Mouse (Mus musculus) heart, postnatal 14 days (tissue): Measurements from ENCODE around the gene Cdc42se2. TPM values are rescaled to one million over a fixed set of nuclear protein-coding genes. Genes with fewer than 3 reads are reported as not detected.
A peak's percentile ranks its signal among the peaks of the same experiment; 100 is the strongest.

Experiments
- DNase-seq, 2 experiments: peaks; one replicate each; pipeline ENCODE4 v3.0.0; 2021 to 2022
- intact Hi-C: fragments of 180-260 bp; cut with DNase I; formaldehyde crosslinking; loops from one replicate; pipeline ENCODE4 v1.15.1; 2025
- total RNA-seq, 2 experiments: library from RNA; stranded (reverse); gene quantifications; 2 replicates each; pipeline ENCODE4 v1.2.3; 2021

Gene Cdc42se2
- total RNA-seq, 2 experiments from 2014 or later, result 28.8 to 28.9 TPM

DNA sequence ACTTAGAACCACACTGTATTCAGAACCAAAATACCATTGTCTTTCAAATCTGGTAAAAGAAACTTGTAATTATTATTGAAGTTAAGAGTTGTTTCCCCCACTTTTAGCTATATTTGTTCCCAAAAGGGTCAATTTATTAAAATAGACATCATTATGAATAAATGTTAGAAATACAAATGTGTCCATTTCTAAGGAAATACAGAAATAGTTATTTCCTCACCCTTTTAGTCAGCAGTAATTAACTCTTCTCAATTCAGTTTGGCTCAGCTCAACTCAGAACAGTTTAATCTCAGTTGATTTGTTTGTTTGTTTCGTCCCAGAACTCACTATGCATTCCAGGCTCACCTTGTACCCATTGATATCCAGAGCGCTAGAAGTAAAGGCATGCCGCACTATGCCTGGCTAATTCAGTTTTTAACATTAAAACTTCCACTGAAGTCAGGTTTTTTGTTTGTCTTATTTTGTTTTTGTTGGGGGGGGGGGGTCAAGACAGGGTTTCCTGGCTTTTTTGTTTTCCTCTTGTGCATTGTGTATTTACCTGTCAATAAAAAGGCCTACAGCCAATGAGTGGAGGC is 19.3 kb downstream of the Cdc42se2 start:
- DNase-seq, result no peak
- intact Hi-C loops, result no loop called here

DNA sequence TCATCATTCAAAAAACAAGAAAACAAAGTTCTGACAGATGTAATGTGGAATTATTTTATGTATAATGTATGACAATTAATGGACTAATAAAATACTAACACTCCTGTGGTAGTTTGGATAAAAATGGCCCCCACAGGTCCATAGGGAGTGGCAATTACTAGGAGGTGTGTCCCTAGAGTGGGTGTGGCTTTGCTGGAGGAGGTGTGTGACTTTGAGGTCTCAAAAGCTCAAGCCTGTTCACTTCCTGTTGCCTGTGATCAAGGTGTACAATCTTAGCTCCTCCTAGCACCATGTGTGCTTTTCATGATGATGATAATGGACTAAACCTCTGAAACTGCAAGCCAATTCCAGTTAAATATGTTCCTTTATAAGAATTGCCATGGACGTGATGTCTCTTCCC is 22.7 kb downstream of the Cdc42se2 start:
- intact Hi-C loops, result no loop called here
- no peak for DNase-seq

DNA sequence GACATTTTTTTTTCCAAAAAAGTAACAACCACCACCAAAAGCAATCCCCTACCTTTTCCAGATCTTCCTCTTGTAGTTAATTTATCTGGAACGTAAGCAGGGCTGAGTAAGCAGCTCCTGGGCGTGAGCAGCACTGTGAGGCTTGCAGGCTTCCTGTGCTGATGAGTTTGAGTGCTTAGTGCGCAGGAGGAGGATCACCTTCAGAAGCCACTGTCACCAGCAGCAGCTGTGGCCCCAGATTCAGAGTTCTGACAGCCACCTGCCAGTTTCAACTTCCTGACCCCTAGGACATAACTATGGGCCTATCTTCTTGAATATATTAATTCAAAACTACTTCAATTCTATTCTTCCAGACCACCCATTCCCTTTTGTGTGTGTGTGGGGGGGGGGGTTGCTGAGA is 23.4 kb downstream of the Cdc42se2 start:
- intact Hi-C loops, result no loop called here
- no peak for DNase-seq

DNA sequence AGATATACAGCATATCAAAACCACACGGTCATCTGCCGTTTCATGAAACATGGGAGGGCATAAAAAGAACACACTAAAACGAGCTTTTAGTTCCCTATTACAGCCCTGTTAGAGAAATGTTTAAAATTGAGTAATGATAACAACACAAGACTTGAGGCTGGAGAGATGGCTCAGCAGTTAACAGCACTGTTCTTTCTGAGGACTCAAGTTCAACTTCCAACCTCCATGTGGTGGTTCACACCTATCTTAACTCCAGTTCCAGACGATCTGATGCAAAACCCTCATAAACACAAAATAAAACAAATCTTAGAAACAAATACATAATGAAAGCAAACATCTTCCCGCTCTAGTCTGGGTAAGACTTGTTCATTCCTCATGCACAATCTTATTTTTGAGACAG is 24.7 kb downstream of the Cdc42se2 start:
- no peak for DNase-seq
- intact Hi-C loops, result no loop called here

DNA sequence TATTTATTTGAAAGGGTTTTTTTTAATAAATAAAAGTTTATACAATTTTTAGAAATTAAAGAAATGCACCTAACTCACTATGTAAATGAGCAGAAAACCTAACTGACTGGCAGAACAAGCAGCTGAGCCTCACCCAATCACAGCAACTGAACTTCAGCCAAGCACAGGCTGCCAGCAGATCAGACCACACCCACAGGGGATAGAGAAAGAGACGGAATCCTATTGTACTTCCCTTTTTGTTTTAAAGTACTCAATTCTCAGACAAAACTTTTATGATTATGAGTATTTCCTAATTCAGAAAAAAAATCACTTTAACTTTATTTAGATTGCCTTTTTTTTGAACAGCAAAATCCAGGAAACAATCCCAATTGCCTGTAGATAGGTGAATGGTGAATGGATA is 29.5 kb downstream of the Cdc42se2 start:
- intact Hi-C loops, result no loop called here
- peak; percentile 20 to 44 for DNase-seq

DNA sequence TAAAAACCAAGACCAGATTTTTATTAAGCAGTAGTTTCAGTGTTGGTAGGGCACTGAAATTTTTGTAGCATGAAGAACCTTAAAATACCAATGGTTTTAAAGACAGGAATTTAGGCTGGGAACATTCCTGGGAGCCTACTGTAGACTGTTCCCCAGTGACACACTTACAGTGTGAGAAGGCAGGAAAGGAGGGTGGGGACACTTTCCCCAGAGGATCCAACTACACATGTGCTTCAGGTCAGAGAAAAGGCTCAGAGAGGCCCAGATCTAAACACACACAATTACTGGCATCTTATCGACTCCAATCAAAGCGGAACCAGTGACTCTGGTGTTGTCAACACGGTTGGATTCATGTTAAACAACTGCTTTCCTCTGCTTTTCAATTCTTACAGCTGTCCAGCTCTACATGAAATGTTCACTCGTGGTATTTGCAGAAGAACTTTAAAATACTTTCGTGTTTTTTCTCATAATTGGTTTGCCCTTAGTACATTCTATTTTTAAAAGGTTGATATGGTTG is 32.3 kb downstream of the Cdc42se2 start:
- no peak for DNase-seq
- intact Hi-C loops, result no loop called here

DNA sequence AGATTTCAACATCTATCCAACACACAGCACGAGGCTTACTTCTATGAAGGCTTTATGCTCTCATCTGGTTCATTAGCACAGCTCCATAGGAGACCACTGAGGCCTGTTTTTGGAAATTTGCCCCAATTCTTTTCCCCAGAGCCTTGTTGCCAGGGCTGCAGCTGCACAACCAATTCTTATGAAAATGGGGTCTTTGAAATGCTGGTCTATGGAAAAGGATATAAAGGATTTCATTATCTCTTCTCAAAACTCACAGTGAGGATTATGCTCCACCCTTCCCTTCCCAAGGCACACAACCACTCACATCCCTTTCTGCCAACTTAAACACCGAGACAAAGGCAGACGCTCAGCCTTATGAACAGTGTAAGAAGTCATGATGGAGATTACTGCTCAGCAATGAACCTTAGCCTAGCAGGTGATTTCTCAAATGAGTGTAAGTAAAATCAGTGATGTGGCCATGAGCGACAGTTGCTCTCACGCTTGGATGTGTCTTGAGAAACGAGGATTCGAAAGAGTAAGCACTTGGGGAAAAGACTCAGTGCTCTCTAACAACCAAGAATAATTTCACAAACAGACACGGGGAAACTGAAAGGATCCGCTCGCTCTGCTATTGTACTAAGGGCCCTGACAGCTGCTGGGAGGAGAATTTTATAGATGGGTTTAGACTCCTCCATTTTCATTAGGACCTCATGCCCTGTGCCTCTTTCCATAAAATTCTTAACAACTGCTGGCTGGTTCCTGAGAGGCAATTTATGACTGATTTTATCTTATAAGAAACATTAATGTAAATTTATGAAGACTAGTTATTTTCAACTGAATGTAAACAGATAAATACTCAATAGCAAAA is 33.0 kb downstream of the Cdc42se2 start:
- no peak for DNase-seq
- intact Hi-C loops, result loop anchor here (5.0 kb wide), 1 partner anchor 33 kb away; the partner anchor contains the start of gene Cdc42se2

DNA sequence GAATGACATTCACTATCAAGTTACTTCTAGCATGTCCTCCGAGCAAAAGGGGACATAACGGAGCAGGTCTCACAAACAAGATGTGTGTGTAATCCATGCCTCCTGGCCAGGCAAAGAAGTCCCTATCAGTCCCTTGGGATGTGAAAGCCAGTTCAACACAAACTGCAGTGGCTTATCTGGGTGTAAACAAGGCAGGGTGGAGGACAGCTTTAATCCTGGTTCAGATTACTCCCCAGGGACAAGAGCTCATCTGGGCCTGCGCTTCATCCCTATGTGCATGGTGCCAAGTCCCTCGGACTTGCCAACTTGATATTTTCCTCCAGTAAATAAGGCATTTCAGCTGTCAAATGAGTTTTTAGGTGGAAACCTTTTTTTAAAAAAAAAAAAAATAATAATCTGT is 36.0 kb downstream of the Cdc42se2 start:
- intact Hi-C loops, result loop anchor here (5.0 kb wide), 1 partner anchor 36 kb away; the partner anchor contains the start of gene Cdc42se2
- peak; percentile 13 to 26 for DNase-seq

DNA sequence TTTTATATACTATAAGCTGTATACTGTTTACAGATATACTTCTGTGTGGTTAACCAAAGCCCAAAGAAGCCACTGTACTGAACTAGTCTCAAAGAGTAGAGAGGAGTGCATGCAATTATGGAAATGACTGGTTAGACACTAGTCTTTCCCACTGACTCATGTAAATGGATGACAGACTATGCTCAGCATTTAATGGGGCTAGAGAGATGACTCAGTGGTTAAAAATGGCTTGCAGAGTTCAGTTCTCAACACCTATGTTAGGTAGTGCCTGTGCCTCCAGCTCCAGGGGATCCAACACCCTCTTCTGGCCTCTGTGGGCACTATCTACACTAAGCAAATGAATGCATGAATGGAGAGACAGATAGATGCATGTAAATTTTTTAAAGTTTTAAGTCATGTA is 38.6 kb downstream of the Cdc42se2 start:
- intact Hi-C loops, result no loop called here
- no peak for DNase-seq

DNA sequence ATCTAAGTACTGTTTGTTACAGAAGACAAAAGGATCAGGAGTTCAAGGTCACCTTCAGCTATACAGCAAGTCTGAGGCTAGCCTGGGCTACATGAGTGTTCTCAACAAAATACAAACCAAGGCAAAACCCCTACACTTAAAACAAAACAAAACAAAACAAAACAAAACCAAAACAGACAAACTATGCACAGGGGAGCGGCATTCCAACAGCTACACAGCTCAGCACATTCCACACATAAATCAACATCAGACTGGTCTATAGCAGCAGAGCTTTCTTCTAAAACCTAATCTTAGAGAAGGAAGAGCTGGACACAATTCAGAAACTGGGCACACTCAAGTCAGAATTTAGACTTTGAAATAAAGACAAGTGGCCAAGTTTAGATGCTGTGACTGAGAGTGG is 43.2 kb downstream of the Cdc42se2 start:
- intact Hi-C loops, result no loop called here
- DNase-seq, result no peak

DNA sequence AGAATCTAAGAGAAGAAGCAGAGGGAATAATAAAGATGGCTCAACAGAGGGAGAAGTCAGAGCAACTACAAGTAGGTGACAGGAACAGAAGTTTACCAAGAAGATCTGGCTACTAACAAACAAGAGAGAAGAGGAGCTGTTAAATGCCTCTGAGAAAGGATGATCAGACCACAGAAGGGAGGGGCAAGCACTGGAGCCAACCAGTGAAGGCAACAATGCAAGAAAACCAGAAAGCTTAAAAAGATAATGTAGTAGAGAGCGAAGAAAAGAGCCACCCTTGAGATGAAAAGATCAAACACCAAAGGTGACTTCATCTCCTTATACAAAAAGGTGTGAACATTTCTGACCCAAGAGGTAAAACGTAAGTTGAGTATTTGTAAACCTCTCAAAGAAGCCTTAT is 46.1 kb downstream of the Cdc42se2 start:
- intact Hi-C loops, result no loop called here
- DNase-seq, result no peak

DNA sequence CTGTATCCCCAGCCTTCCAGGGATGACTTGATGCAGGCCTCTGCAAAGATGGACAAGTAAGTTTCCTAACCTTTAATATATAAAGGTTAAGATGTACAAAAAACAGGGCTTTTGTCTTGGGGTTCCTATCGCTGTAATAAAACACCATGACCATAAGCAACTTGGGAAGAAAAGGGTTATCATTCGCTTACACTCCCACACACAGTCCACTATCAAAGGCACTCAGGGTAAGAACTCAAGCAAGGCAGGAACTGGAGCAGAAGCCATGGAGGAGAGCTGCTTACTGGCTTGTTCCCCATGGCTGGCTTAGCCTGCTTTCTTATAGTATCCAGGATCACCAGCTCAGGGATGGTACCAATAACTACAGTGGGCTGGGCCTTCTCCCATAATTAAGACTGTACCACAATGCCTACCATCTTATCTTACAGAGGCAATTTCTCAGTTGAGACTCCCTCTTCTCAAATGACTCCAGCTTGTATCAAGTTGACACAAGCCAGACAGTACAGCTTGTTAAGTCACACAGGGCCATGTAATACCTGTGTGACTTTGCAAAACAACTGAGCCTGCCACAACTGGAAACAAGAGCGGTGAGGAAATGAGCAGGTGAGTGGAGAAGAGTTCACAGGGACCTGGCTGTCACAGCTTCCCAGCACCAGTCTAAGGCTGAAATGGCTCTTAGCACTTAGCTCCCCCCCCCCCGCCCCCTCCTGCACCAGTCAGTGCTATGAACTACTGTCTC is 48.3 kb downstream of the Cdc42se2 start:
- DNase-seq, result no peak
- intact Hi-C loops, result no loop called here

DNA sequence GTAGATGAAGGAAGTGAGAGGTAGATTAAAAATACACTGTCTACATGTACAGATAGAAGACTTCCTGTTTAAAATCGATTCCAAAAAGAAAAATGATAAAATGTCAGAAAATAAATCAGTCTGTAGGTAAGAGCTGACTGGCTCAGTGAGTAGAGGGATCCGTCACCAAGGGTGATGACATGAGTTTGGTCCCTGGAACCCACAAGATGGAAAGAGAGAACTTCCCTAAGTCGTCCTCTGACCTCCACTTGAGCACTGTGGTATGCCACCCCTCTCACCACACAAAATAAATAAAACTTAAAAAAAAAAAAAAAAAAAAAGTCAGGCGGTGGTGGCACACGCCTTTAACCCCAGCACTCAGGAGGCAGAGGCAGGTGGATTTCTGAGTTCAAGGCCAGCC is 50.6 kb downstream of the Cdc42se2 start:
- intact Hi-C loops, result no loop called here
- DNase-seq, result no peak

DNA sequence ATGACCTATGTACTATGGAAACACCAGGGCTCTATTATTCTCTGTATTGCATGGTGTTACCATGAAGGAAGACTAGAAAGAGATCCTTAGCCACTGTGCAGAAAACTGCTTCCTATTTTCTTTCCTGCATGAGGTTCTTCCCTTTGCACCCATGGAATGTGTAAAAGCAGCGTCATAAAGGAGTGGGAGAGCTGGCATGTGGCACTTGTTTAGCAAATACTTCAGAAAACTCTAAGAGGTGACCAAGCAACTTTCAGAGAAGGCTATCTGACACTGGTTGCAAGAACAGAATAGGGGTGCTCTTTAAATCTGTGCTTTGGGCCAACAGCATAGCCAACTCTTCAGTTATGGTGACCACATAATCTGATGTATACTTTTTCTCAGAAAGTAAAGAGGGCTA is 52.4 kb downstream of the Cdc42se2 start:
- no peak for DNase-seq
- intact Hi-C loops, result no loop called here

DNA sequence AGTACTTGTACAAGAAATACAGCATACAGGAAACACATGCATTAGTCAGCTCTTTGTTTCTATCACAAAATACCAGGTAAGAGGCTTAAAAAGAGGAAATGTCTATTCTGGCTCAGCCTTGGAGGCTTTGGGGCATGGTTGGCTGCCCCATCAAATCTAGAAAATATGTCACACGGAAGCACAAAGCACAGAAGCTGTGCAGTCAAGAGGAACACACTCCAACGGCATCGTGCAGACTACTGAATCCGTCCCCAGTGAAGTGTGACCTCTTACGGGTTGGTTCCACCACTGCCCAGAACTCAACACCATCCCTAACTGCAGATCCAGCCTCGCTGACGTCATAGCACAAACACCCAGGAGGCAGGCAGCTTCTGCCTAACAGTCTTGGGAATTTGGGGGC is 53.9 kb downstream of the Cdc42se2 start:
- no peak for DNase-seq
- intact Hi-C loops, result no loop called here

DNA sequence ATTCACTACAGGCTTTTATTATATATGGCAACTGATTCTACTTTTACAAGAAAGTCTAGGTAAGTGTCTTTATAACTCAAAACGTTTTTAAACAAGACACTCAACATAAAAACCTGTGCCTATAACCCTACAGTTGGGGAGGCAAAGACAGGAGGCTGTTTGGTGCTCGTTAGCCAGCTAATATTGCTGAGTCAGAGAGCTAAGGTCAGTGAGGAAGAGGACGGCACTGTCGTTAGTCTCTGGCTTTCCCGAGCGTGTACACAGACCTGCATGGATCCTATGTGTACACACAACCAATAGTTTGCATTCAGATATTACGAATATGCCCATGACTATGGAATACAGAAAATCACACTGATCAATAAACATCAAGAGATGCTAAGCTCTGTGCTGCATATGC is 56.1 kb downstream of the Cdc42se2 start:
- intact Hi-C loops, result no loop called here
- DNase-seq, result no peak

DNA sequence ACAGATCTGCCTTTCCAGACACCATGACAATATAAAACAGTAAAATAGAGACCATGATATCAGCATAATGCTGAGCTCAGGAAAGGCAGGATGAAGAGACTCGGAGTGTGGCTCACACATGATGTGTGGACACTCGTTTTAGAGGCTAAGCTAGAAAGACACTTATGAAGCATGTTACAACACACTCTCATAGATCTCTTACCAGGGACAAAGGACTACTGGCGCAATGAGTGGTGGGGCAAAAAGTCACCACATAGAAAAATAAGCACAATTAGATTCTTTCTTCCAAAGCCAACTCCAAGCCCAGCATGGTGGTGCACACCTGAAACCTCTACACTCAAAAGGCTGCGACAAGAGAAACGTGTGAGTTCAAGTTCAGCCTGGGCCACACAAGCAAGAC is 56.5 kb downstream of the Cdc42se2 start:
- intact Hi-C loops, result no loop called here
- DNase-seq, result no peak

DNA sequence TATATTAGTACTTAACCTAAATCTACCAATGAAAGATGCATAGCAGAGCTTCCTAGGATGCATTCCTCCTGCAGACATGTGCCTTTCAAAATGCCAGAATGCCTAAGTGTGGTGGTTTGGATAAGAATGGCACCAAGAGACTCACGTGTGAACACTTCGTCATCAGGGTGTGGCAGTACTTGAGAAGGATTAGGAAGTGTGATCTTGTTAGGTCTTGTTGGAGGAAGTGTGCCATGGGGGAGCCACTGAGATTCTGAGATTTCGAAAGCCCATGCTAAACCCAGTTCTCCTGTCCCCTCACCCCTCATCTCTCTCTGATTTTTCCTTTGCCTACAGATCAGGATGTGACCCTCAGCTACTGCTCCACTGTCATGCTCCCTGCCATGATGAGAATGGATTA is 58.2 kb downstream of the Cdc42se2 start:
- intact Hi-C loops, result no loop called here
- DNase-seq, result no peak

DNA sequence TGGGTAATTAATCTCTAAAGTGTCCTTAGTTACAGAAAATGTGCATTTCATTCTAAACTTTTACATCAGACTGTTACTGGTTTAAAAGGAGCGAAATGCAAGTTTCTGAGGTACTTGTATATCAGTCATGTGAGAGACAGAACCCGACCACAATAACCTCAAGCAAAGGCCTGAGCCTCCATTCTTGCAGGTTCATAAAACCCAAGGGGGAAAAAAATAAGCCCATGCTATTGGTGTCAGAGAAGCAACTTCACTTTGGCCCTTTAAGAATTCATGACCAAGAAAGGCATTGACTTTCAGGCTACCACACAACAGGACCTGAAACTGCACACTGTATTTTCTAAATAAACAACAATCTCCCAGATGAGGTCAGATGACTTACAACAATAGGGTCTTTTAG is 59.1 kb downstream of the Cdc42se2 start:
- DNase-seq, result no peak
- intact Hi-C loops, result no loop called here

DNA sequence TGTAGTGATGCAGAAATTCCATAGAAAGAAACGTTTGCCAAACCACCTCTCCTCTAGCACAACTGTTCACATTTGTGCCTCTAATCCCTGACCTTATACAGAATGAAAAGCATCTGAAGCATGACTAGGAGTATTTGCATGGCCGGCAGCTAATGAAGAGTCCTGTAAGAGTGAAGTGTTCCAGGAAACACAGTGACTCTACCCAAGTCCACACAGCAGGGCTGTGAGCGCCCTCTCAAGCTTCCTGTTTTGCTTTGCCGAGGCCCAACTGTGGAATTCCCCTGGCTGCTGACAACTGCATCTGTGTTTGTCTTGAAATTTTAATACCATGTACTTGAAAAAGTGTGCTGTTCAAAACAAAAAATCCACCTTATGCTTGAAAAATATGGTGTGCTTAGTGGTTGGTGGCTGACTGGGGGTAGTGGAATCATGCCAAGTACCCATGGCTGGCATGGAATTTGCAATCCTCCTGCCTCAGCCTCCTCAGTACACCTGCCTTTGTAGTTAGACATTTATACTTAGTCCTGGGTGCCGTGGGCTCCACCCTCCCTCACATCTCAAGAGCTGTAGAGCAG is 60.1 kb downstream of the Cdc42se2 start:
- intact Hi-C loops, result no loop called here
- peak; percentile 22 to 48 for DNase-seq

DNA sequence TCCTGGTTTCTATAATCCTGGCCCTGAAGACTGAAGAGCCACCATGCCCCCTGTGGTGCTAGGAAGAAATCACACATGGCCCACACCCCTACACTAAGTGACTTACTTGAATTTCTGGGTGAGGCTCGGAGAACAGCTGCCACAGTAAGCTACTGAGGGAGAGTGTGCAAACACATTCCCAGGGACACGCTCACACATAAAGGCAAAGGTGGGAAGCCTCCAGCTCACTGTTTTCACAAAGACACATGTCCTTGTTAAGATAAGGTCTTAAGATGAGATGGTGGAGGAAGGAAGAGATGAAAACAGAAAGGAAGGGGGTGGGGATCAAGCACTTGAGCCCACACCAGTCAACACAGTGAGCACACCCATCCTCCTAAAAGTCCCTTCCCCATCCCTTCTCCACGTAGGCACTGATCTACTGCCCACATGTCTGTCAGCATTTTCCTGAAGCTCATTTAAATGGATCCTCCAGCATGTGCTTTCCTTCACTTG is 60.9 kb downstream of the Cdc42se2 start:
- DNase-seq, result no peak
- intact Hi-C loops, result no loop called here
